ENCODE assay signal across 8 mouse cellular contexts in the genomic region with DNA sequence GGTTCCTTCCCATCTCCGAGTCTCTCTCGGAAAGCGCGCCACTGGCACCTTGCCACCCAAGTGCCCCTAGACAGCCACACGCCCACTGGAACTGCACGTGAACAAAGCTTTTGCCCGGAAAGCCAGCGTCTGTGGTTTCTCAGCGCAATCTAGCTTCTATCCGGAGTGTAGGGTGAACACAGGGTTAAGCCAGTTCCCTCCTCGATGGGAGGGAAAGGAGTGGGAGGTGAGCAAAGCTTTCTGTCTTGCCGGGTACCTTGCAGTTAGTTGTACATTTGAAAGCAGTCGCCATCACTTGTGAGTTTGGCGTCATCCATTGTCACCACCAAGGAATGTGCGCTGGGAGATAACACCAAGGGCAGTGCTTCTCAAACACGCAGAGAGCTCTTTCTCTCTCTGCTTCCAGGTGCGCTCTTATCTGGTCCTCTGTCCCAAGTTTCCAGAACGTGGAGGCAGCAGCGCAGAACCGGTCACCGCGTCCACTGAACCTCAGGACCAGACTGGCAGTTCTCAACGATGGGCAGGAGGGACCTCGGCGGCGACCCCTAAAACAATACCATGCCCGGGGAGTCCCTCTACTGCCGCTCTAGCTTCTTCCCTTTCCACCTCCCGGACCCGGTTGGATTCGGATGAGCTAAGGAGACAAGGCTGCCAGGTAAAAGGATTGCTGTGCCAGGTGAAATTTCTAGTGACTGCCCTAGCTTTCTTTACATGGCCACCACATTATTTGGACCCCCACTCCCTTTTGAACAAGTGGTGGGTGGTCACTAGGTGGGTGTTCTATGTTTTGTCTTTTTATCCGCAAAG. TPM values are rescaled to one million over a fixed set of nuclear protein-coding genes. Genes with fewer than 3 reads are reported as not detected.
DNase-seq lines count a peak whose midpoint lies in the region; ATAC-seq and TF ChIP-seq lines count a peak whose summit lies in the region.

Gene Flrt2 (plus strand): TSS at position 266 of the 807 bp plus-strand sequence.

- peak within 1 kb of the TSS; percentile 47; the same call in 1 of the 2 replicates for H3K9ac ChIP-seq in kidney, postnatal 0 days (ENCODE audit: low read depth, low read length)
- no peak within 1 kb of the TSS for H3K9ac ChIP-seq in liver, embryonic 12.5 days
- H3K9ac ChIP-seq in neural tube, embryonic 15.5 days (replicated peaks): peak within 1 kb of the TSS; percentile 84

- peak within 1 kb of the TSS; percentile 97 for H3K27ac ChIP-seq in cortical plate, adult 2 months (ENCODE audit: insufficient read depth, low read length)
- H3K27ac ChIP-seq in kidney, postnatal 0 days: 0 out of 2 replicates have a peak within 1 kb of the TSS, but pooled peaks have one; percentile 50
- H3K27ac ChIP-seq in liver, embryonic 12.5 days: no peak within 1 kb of the TSS
- H3K27ac ChIP-seq in neural tube, embryonic 15.5 days (replicated peaks): peak within 1 kb of the TSS; percentile 94

- H3K4me3 ChIP-seq in cortical plate, adult 2 months (ENCODE audit: insufficient read depth, low read length): peak within 1 kb of the TSS; percentile 96
- peak within 1 kb of the TSS; percentile 81 for H3K4me3 ChIP-seq in kidney, postnatal 0 days (replicated peaks; ENCODE audit: low read depth, low read length)
- peak within 1 kb of the TSS; percentile 27 for H3K4me3 ChIP-seq in liver, embryonic 12.5 days
- peak within 1 kb of the TSS; percentile 89 for H3K4me3 ChIP-seq in neural tube, embryonic 15.5 days (replicated peaks)

- peak within 1 kb of the TSS; percentile 88 for H3K4me2 ChIP-seq in kidney, postnatal 0 days (ENCODE audit: low read length)
- H3K4me2 ChIP-seq in liver, embryonic 12.5 days: peak within 1 kb of the TSS; percentile 68
- H3K4me2 ChIP-seq in neural tube, embryonic 15.5 days: peak within 1 kb of the TSS; percentile 82

- peaks cover 1% of the 10 kb centered on the region; the same call in 1 of the 2 replicates for H3K4me1 ChIP-seq in cortical plate, adult 2 months (ENCODE audit: control insufficient read depth, insufficient read depth, low read length)
- H3K4me1 ChIP-seq in kidney, postnatal 0 days (replicated peaks; ENCODE audit: insufficient read depth, low read length): no peaks in the 10 kb centered on the region; the same call in none of the 2 replicates
- no peaks in the 10 kb centered on the region for H3K4me1 ChIP-seq in liver, embryonic 12.5 days
- H3K4me1 ChIP-seq in neural tube, embryonic 15.5 days: peaks cover 33% of the 10 kb centered on the region

- H3K36me3 ChIP-seq in kidney, postnatal 0 days (ENCODE audit: insufficient read depth, low read length): no peaks in the 10 kb centered on the region
- no peaks in the 10 kb centered on the region for H3K36me3 ChIP-seq in liver, embryonic 12.5 days
- no peaks in the 10 kb centered on the region for H3K36me3 ChIP-seq in neural tube, embryonic 15.5 days

- peak; percentile 43 for ATAC-seq in granulocyte monocyte progenitor cell, adult 5-6 weeks (replicated peaks; ENCODE audit: poor library complexity, severe bottlenecking)
- no peak for ATAC-seq in kidney, postnatal 0 days (replicated peaks; ENCODE audit: low FRiP score, low read depth)
- ATAC-seq in liver, embryonic 12.5 days: no peak
- ATAC-seq in neural tube, embryonic 15.5 days (ENCODE audit: low FRiP score): no peak
- ATAC-seq in activated CD4-positive, CD25-positive, alpha-beta regulatory T cell, adult 4 months: no peak

- H3K9me3 ChIP-seq in kidney, postnatal 0 days (replicated peaks; ENCODE audit: low read length): no peaks in the 10 kb centered on the region
- no peaks in the 10 kb centered on the region for H3K9me3 ChIP-seq in liver, embryonic 12.5 days (replicated peaks)
- H3K9me3 ChIP-seq in neural tube, embryonic 15.5 days (replicated peaks): no peaks in the 10 kb centered on the region

- 0 out of 2 replicates have a peak, but pooled peaks cover 3% of the 10 kb centered on the region for H3K27me3 ChIP-seq in kidney, postnatal 0 days (ENCODE audit: insufficient read depth, low read length)
- H3K27me3 ChIP-seq in liver, embryonic 12.5 days (replicated peaks): peaks cover 65% of the 10 kb centered on the region
- H3K27me3 ChIP-seq in neural tube, embryonic 15.5 days (replicated peaks): no peaks in the 10 kb centered on the region

- peak; percentile 94 for TF ChIP-seq POLR2A in cortical plate, adult 2 months (IDR thresholded peaks at IDR 0.05; ENCODE audit: extremely low read depth, insufficient read depth, low read length)

- under 1% methylated on average over 32 of the region's 32 CpGs for WGBS in kidney, postnatal 0 days
- 1% methylated on average over 32 of the region's 32 CpGs for WGBS in liver, embryonic 12.5 days (ENCODE audit: insufficient replicate concordance)
- under 1% methylated on average over 32 of the region's 32 CpGs for WGBS in neural tube, embryonic 15.5 days

- TF ChIP-seq CTCF in cortical plate, adult 2 months (IDR thresholded peaks at IDR 0.05; ENCODE audit: extremely low read depth, insufficient read depth, low read length): no peak
- TF ChIP-seq CTCF in kidney, postnatal 0 days (IDR thresholded peaks at IDR 0.05; ENCODE audit: low read depth): no peak

- DNase-seq in cerebellum, postnatal 14 days: peak; percentile 50 to 59
- no peak for DNase-seq in cerebellum, adult 9-10 months
- peak; percentile 52 for DNase-seq in kidney, postnatal 0 days (ENCODE audit: low spot score)

RNA-seq across cellular contexts. Expression of gene Flrt2, which starts in this region (rescaled TPM):
- 23.8 and 26.1 TPM in 2 replicates for polyA plus RNA-seq in cortical plate, adult 2 months (2012; rRNA removed)
- not detected in 2 replicates for total RNA-seq in granulocyte monocyte progenitor cell, adult 5-6 weeks (2014; fragmentation: Nextera tagmentation)
- total RNA-seq in granulocyte monocyte progenitor cell, adult 5-6 weeks (2017): 0.09 TPM in 1 of 2 replicates, not detected in the other
- 15.6 and 15.9 TPM in 2 replicates for polyA plus RNA-seq in kidney, postnatal 0 days (2015; fragmentation: Nextera tagmentation; extraction: Ambion mirVana)
- 2.9 and 4.6 TPM in 2 replicates for polyA plus RNA-seq in liver, embryonic 12.5 days (2016; fragmentation: Nextera tagmentation; extraction: Ambion mirVana)
- 23.7 and 25.5 TPM in 2 replicates for polyA plus RNA-seq in neural tube, embryonic 15.5 days (2015; fragmentation: Nextera tagmentation; extraction: Ambion mirVana)
- under 1 TPM in 1 of 2 experiments, not detected in 1; 0.04 TPM for polyA plus RNA-seq in activated CD4-positive, CD25-positive, alpha-beta regulatory T cell, adult 4 months (2017; shearing (Covaris generic))

Comparison
In these comparisons a context has a peak if more than half of its experiments do, and no peak if none do; other contexts are left out.
1. Peak in ATAC-seq in granulocyte monocyte progenitor cell, adult 5-6 weeks; RNA of the gene not detected or under 1 TPM.
2. H3K4me3 ChIP-seq: peak in every context shown above with its lines; median percentile 96 in cortical plate, adult 2 months; 89 in neural tube, embryonic 15.5 days; 81 in kidney, postnatal 0 days; 27 in liver, embryonic 12.5 days.